Mouse (Mus musculus) lung, postnatal 0 days (tissue): Measurements from ENCODE around the gene Pbx1.

ENCODE experiments used
- CTCF ChIP-seq: IDR thresholded peaks from 2 replicates; pipeline ENCODE4 v1.5.1; 2016; ENCODE audit warnings: antibody characterized with exemption, mild to moderate bottlenecking
- EP300 ChIP-seq: IDR thresholded peaks from 2 replicates; pipeline ENCODE4 v1.6.1; 2016; ENCODE audit warnings: antibody characterized with exemption, mild to moderate bottlenecking, control low read depth

- TF ChIP-seq EP300 (no peak), CTCF (no peak)
These were observed 29.4 kb downstream of the Pbx1 start for GRCm38 (mm10) chr1:168402683-168403082.
